Mouse (Mus musculus): ENCODE results near the gene Iqgap2. TPM values are rescaled to one million over a fixed set of nuclear protein-coding genes. Genes with fewer than 3 reads are reported as not detected.

Gene Iqgap2
- polyA plus RNA-seq, 1 experiment from 2014 or later, result 6.2 TPM

DNA sequence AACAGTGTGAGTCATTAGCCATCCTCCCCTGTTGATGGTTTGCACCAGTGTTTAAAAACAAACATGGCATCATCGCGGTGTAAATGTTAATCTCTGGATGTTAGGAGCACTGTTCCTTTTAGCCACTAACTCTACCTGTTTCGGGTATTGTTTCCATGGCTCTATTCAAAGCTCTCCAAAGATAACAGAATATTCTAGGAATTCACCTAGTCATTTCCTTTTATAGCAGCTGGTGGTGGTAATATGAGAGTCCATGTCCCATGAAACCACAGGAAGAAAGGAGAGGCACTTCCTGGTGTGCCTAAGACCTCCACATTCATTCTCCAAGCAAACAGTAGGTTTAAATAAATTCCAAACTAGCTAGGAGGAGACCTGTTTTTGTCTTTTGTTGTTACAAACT, 268.7 kb downstream of the Iqgap2 start:
- WGBS, result 68% methylated on average over 3 of the region's 3 CpGs
- no peak overlapping the region for H3K9ac ChIP-seq
- no peak overlapping the region for H3K4me2 ChIP-seq
- no peak for ATAC-seq (ENCODE audit: borderline replicate concordance, extremely low read depth, low FRiP score, low TSS enrichment)
- H3K4me3 ChIP-seq, result no peak overlapping the region
- peaks cover 4% of the 10 kb centered on the region; the same call in 1 of the 2 replicates for H3K4me1 ChIP-seq
- no peaks in the 10 kb centered on the region for H3K36me3 ChIP-seq
- no peak overlapping the region for H3K27ac ChIP-seq
- H3K27me3 ChIP-seq, result no peaks in the 10 kb centered on the region
- no peaks in the 10 kb centered on the region for H3K9me3 ChIP-seq

DNA sequence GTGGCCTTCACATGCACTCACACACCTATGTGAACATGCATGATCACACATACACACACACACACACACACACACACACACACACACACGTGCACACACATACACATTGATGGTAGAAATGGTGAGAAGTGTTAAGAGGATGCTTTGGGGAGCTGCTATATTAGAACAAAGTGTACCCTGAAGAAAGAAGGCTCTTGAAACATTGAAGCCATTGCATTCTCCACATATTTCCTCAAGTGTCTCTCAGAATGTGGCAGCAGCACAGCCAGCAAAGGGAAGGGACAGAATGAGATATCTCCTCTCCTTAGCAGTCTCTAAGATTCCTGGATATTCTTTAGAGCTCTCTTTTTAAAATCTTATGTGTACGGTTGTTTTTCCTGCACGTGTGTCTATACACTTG, 270.2 kb downstream of the Iqgap2 start:
- H3K27ac ChIP-seq, result peak overlapping the region; percentile 49

GRCm38 (mm10) chr13:95618859-95619258, 272.9 kb downstream of the Iqgap2 start:
- peaks cover 34% of the 10 kb centered on the region for H3K4me1 ChIP-seq
- peak overlapping the region; percentile 66 for H3K4me2 ChIP-seq
- ATAC-seq (ENCODE audit: borderline replicate concordance, extremely low read depth, low FRiP score, low TSS enrichment), result no peak; the same call in 1 of the 2 replicates
- no peaks in the 10 kb centered on the region for H3K36me3 ChIP-seq
- H3K9me3 ChIP-seq, result no peaks in the 10 kb centered on the region
- H3K4me3 ChIP-seq, result peak overlapping the region; percentile 75
- peak overlapping the region; percentile 87 for H3K27ac ChIP-seq
- peak overlapping the region; percentile 89 for H3K9ac ChIP-seq
- H3K27me3 ChIP-seq, result no peaks in the 10 kb centered on the region
- 7% methylated on average over 13 of the region's 13 CpGs for WGBS

More for the DNA sequence above, 270.2 kb downstream of the Iqgap2 start:
- H3K4me1 ChIP-seq, result peaks cover 10% of the 10 kb centered on the region; the same call in 1 of the 2 replicates
- no peak overlapping the region for H3K4me3 ChIP-seq
- H3K27me3 ChIP-seq, result no peaks in the 10 kb centered on the region
- H3K9me3 ChIP-seq, result no peaks in the 10 kb centered on the region
- no peaks in the 10 kb centered on the region for H3K36me3 ChIP-seq
- WGBS, result 55% methylated on average over 3 of the region's 3 CpGs
- no peak for ATAC-seq (ENCODE audit: borderline replicate concordance, extremely low read depth, low FRiP score, low TSS enrichment)
- H3K4me2 ChIP-seq, result no peak overlapping the region
- no peak overlapping the region for H3K9ac ChIP-seq

DNA sequence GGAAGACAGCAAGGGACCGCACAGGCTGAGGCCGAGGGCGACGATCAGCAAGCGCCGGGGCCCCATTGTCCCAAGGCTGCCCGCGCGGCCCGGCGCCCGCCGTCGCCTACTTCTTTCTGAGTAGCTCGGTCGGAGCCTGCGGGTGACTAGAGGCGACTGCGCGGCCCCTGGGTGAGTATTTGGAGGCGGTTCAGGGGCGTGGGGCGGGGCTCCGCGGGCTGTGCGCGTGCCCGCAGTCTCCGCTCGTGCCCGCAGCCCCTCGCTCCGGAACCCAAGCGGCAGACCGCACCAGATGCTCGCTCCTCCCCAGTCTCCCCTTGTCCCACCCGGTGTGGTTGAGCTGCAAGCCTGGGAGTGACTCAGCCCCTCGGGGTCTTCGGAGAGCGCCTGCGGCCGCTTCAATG, 273.4 kb downstream of the Iqgap2 start, which contains the start of gene F2r:
Gene F2r, minus strand, starts transcription at position 179 of the 404 bp plus-strand sequence.
- Histone ChIP-seq H3K4me3 (peak within 1 kb of the TSS; percentile 75), H3K27me3 (no peaks in the 10 kb centered on the region), H3K9ac (peak within 1 kb of the TSS; percentile 89), H3K9me3 (no peaks in the 10 kb centered on the region), H3K27ac (peak within 1 kb of the TSS; percentile 87), H3K4me1 (peaks cover 34% of the 10 kb centered on the region), H3K36me3 (no peaks in the 10 kb centered on the region), H3K4me2 (peak within 1 kb of the TSS; percentile 66)
- ATAC-seq (ENCODE audit: borderline replicate concordance, extremely low read depth, low FRiP score, low TSS enrichment), result peak; percentile 93
- WGBS, result 0% methylated on average over 42 of the region's 42 CpGs

DNA sequence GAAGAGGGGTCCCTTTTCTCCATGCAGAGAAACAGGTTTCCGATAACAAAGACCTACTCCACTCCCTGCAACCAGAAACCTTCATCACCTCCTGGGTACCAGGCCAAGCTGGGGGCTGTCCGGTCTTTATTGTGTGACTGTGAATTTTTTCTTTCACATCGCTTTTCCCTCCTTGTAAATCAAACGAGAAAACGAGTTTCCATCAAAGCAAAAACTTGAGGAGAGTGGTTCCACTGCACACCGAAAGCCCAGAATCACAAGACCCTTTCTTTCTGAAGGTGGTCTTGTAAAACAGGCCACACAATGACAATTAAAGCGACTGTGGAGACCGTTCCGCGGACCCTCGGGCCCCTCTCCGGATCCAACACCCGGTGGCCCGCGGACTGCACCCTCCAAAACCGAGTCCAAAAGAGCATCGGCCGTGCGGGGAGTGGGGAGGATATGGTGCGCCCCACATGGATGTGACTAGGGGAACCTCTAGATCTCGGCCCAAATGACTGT, 274.0 kb downstream of the Iqgap2 start:
- peaks cover 34% of the 10 kb centered on the region for H3K4me1 ChIP-seq
- WGBS, result 0% methylated on average over 21 of the region's 21 CpGs

GRCm38 (mm10) chr13:95617082-95617670, 274.5 kb downstream of the Iqgap2 start:
- Histone ChIP-seq H3K4me2 (peak overlapping the region; percentile 66), H3K9me3 (no peaks in the 10 kb centered on the region), H3K4me1 (peaks cover 34% of the 10 kb centered on the region), H3K27ac (0 out of 2 replicates have a peak overlapping the region, but pooled peaks have one; percentile 7), H3K36me3 (peaks cover 2% of the 10 kb centered on the region; the same call in 1 of the 2 replicates), H3K4me3 (peak overlapping the region; percentile 75), H3K9ac (peak overlapping the region; percentile 89), H3K27me3 (no peaks in the 10 kb centered on the region)
- WGBS, result 2% methylated on average over 17 of the region's 17 CpGs
- no peak for ATAC-seq (ENCODE audit: borderline replicate concordance, extremely low read depth, low FRiP score, low TSS enrichment)

More for the DNA sequence above, 274.0 kb downstream of the Iqgap2 start:
- H3K27me3 ChIP-seq, result no peaks in the 10 kb centered on the region
- no peaks in the 10 kb centered on the region for H3K9me3 ChIP-seq
- ATAC-seq (ENCODE audit: borderline replicate concordance, extremely low read depth, low FRiP score, low TSS enrichment), result no peak; the same call in 1 of the 2 replicates
- peak overlapping the region; percentile 89 for H3K9ac ChIP-seq
- H3K36me3 ChIP-seq, result no peaks in the 10 kb centered on the region
- H3K27ac ChIP-seq, result peak overlapping the region; percentile 87
- peak overlapping the region; percentile 66 for H3K4me2 ChIP-seq
- peak overlapping the region; percentile 75 for H3K4me3 ChIP-seq

- Histone ChIP-seq H3K27me3 (no peaks in the 10 kb centered on the region), H3K9ac (peak overlapping the region; percentile 89; the same call in 1 of the 2 replicates), H3K4me1 (peaks cover 40% of the 10 kb centered on the region), H3K9me3 (no peaks in the 10 kb centered on the region), H3K4me3 (peak overlapping the region; percentile 75), H3K4me2 (peak overlapping the region; percentile 66), H3K27ac (peak overlapping the region; percentile 7; the same call in 1 of the 2 replicates), H3K36me3 (peaks cover 7% of the 10 kb centered on the region; the same call in 1 of the 2 replicates)
- peak; percentile 21; the same call in 1 of the 2 replicates for ATAC-seq (ENCODE audit: borderline replicate concordance, extremely low read depth, low FRiP score, low TSS enrichment)
- WGBS, result 11% methylated on average over 11 of the region's 11 CpGs
Observed at GRCm38 (mm10) chr13:95616512-95616911, 275.2 kb downstream of the Iqgap2 start.

GRCm38 (mm10) chr13:95614757-95615156, 277.0 kb downstream of the Iqgap2 start:
- no peaks in the 10 kb centered on the region for H3K27me3 ChIP-seq
- 0 out of 2 replicates have a peak overlapping the region, but pooled peaks have one; percentile 3 for H3K4me2 ChIP-seq
- no peaks in the 10 kb centered on the region for H3K9me3 ChIP-seq
- no peak overlapping the region; the same call in 1 of the 2 replicates for H3K9ac ChIP-seq
- WGBS, result 59% methylated on average over 6 of the region's 6 CpGs
- H3K4me1 ChIP-seq, result peaks cover 50% of the 10 kb centered on the region
- no peak overlapping the region for H3K27ac ChIP-seq
- ATAC-seq (ENCODE audit: borderline replicate concordance, extremely low read depth, low FRiP score, low TSS enrichment), result no peak
- peaks cover 9% of the 10 kb centered on the region; the same call in 1 of the 2 replicates for H3K36me3 ChIP-seq
- no peak overlapping the region for H3K4me3 ChIP-seq

- WGBS, result 81% methylated on average over 10 of the region's 10 CpGs
Observed at GRCm38 (mm10) chr13:95612243-95612642, 279.5 kb downstream of the Iqgap2 start.

DNA sequence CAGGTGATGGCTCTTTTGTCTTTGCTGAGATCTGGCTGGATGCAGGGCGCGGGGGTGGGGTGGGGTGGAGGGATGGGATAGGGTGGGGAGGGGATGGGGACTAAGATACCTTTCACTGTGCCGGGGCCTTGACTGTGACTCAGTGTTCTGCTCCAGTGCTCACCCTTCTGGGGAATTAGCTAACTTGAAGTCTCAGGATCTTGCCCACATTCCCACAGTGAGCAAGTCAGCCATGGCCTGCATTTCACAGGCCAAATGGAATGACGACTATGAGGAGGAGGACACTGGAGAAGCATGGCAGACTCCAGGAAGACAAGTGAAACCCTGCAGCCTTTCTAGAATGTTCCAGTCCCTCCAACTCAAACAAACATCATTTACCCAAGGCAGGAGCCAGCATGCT, 280.0 kb downstream of the Iqgap2 start:
- Histone ChIP-seq H3K27me3 (no peaks in the 10 kb centered on the region), H3K9ac (no peak overlapping the region), H3K4me3 (no peak overlapping the region), H3K27ac (no peak overlapping the region), H3K9me3 (no peaks in the 10 kb centered on the region), H3K4me2 (no peak overlapping the region), H3K36me3 (peaks cover 13% of the 10 kb centered on the region; the same call in 1 of the 2 replicates), H3K4me1 (peaks cover 42% of the 10 kb centered on the region)
- no peak for ATAC-seq (ENCODE audit: borderline replicate concordance, extremely low read depth, low FRiP score, low TSS enrichment)
- WGBS, result 81% methylated on average over 4 of the region's 4 CpGs

More at GRCm38 (mm10) chr13:95612243-95612642, 279.5 kb downstream of the Iqgap2 start:
- H3K4me3 ChIP-seq, result no peak overlapping the region
- H3K9me3 ChIP-seq, result no peaks in the 10 kb centered on the region
- H3K9ac ChIP-seq, result no peak overlapping the region
- ATAC-seq (ENCODE audit: borderline replicate concordance, extremely low read depth, low FRiP score, low TSS enrichment), result no peak
- peaks cover 9% of the 10 kb centered on the region; the same call in 1 of the 2 replicates for H3K36me3 ChIP-seq
- H3K4me2 ChIP-seq, result no peak overlapping the region
- H3K27ac ChIP-seq, result no peak overlapping the region
- no peaks in the 10 kb centered on the region for H3K27me3 ChIP-seq
- peaks cover 46% of the 10 kb centered on the region for H3K4me1 ChIP-seq

GRCm38 (mm10) chr13:95610786-95611562, 280.7 kb downstream of the Iqgap2 start:
- peaks cover 13% of the 10 kb centered on the region; the same call in 1 of the 2 replicates for H3K36me3 ChIP-seq
- WGBS, result 68% methylated on average over 16 of the region's 16 CpGs

More at GRCm38 (mm10) chr13:95610786-95611562, 280.7 kb downstream of the Iqgap2 start:
- H3K9me3 ChIP-seq, result no peaks in the 10 kb centered on the region
- no peak overlapping the region for H3K9ac ChIP-seq
- H3K4me2 ChIP-seq, result no peak overlapping the region
- H3K27me3 ChIP-seq, result no peaks in the 10 kb centered on the region
- ATAC-seq (ENCODE audit: borderline replicate concordance, extremely low read depth, low FRiP score, low TSS enrichment), result no peak
- H3K4me3 ChIP-seq, result no peak overlapping the region
- H3K27ac ChIP-seq, result 0 out of 2 replicates have a peak overlapping the region, but pooled peaks have one; percentile 22
- H3K4me1 ChIP-seq, result peaks cover 34% of the 10 kb centered on the region
